Mouse (Mus musculus): Measurements from ENCODE around the gene Hopx. TPM values are rescaled to one million over a fixed set of nuclear protein-coding genes. Genes with fewer than 3 reads are reported as not detected.

Gene Hopx
- polyA plus RNA-seq, 1 experiment from 2014 or later = 5.5 TPM

- H3K4me1 ChIP-seq = no peaks in the 10 kb centered on the region
- no peak for ATAC-seq (ENCODE audit: insufficient number of reproducible peaks, low FRiP score, low TSS enrichment, low read depth)
- H3K27me3 ChIP-seq = no peaks in the 10 kb centered on the region
- H3K9ac ChIP-seq = no peak overlapping the region
- H3K4me2 ChIP-seq = no peak overlapping the region
- no peak overlapping the region for H3K27ac ChIP-seq
- no peaks in the 10 kb centered on the region for H3K36me3 ChIP-seq
- H3K9me3 ChIP-seq = no peaks in the 10 kb centered on the region
- 74% methylated on average over 16 of the region's 16 CpGs for WGBS
- no peak overlapping the region for H3K4me3 ChIP-seq
These were observed 15.5 kb upstream of the Hopx start for GRCm38 (mm10) chr5:77130310-77131020.

GRCm38 (mm10) chr5:77129907-77130306 lies 15.0 kb upstream of the Hopx start:
- Histone ChIP-seq H3K36me3 (no peaks in the 10 kb centered on the region), H3K4me3 (no peak overlapping the region), H3K27ac (no peak overlapping the region), H3K9me3 (no peaks in the 10 kb centered on the region), H3K9ac (no peak overlapping the region), H3K4me1 (peaks cover under 1% of the 10 kb centered on the region; the same call in 1 of the 2 replicates), H3K27me3 (no peaks in the 10 kb centered on the region), H3K4me2 (no peak overlapping the region)
- WGBS = 79% methylated on average over 2 of the region's 2 CpGs
- no peak for ATAC-seq (ENCODE audit: insufficient number of reproducible peaks, low FRiP score, low TSS enrichment, low read depth)

- peaks cover 7% of the 10 kb centered on the region; the same call in 1 of the 2 replicates for H3K4me1 ChIP-seq
- H3K4me3 ChIP-seq = no peak overlapping the region
- 80% methylated on average over 4 of the region's 4 CpGs for WGBS
- no peaks in the 10 kb centered on the region for H3K9me3 ChIP-seq
- H3K36me3 ChIP-seq = no peaks in the 10 kb centered on the region
- no peaks in the 10 kb centered on the region for H3K27me3 ChIP-seq
- no peak overlapping the region for H3K9ac ChIP-seq
- no peak overlapping the region for H3K4me2 ChIP-seq
- ATAC-seq (ENCODE audit: insufficient number of reproducible peaks, low FRiP score, low TSS enrichment, low read depth) = no peak
- no peak overlapping the region for H3K27ac ChIP-seq
These were observed 13.9 kb upstream of the Hopx start for GRCm38 (mm10) chr5:77128854-77129253.

GRCm38 (mm10) chr5:77126415-77126968 lies 11.6 kb upstream of the Hopx start:
- Histone ChIP-seq H3K4me2 (no peak overlapping the region), H3K4me1 (peaks cover 24% of the 10 kb centered on the region), H3K27ac (no peak overlapping the region), H3K9me3 (no peaks in the 10 kb centered on the region), H3K4me3 (no peak overlapping the region), H3K9ac (no peak overlapping the region), H3K27me3 (no peaks in the 10 kb centered on the region), H3K36me3 (no peaks in the 10 kb centered on the region)
- no peak for ATAC-seq (ENCODE audit: insufficient number of reproducible peaks, low FRiP score, low TSS enrichment, low read depth)
- WGBS = 90% methylated on average over 3 of the region's 3 CpGs

GRCm38 (mm10) chr5:77124817-77125283 lies 9.9 kb upstream of the Hopx start:
- Histone ChIP-seq H3K27ac (peak overlapping the region; percentile 72; the same call in 1 of the 2 replicates), H3K27me3 (no peaks in the 10 kb centered on the region), H3K4me3 (no peak overlapping the region), H3K9me3 (no peaks in the 10 kb centered on the region), H3K36me3 (no peaks in the 10 kb centered on the region), H3K9ac (no peak overlapping the region), H3K4me1 (peaks cover 24% of the 10 kb centered on the region), H3K4me2 (no peak overlapping the region)
- WGBS = 45% methylated on average over 4 of the region's 4 CpGs
- no peak for ATAC-seq (ENCODE audit: insufficient number of reproducible peaks, low FRiP score, low TSS enrichment, low read depth)

- H3K27ac ChIP-seq = peak overlapping the region; percentile 72; the same call in 1 of the 2 replicates
- no peaks in the 10 kb centered on the region for H3K27me3 ChIP-seq
- no peak overlapping the region for H3K9ac ChIP-seq
- H3K4me3 ChIP-seq = no peak overlapping the region
- WGBS = 49% methylated on average over 4 of the region's 4 CpGs
- H3K9me3 ChIP-seq = no peaks in the 10 kb centered on the region
- ATAC-seq (ENCODE audit: insufficient number of reproducible peaks, low FRiP score, low TSS enrichment, low read depth) = no peak
- H3K36me3 ChIP-seq = no peaks in the 10 kb centered on the region
- H3K4me2 ChIP-seq = no peak overlapping the region
- peaks cover 24% of the 10 kb centered on the region for H3K4me1 ChIP-seq
These were observed 9.2 kb upstream of the Hopx start for GRCm38 (mm10) chr5:77124165-77124564.

GRCm38 (mm10) chr5:77123597-77123996 lies 8.7 kb upstream of the Hopx start:
- no peaks in the 10 kb centered on the region for H3K36me3 ChIP-seq
- no peak for ATAC-seq (ENCODE audit: insufficient number of reproducible peaks, low FRiP score, low TSS enrichment, low read depth)
- no peak overlapping the region for H3K4me3 ChIP-seq
- WGBS = 52% methylated on average over 9 of the region's 9 CpGs
- no peak overlapping the region for H3K9ac ChIP-seq
- H3K4me2 ChIP-seq = no peak overlapping the region
- peaks cover 24% of the 10 kb centered on the region for H3K4me1 ChIP-seq
- no peaks in the 10 kb centered on the region for H3K9me3 ChIP-seq
- H3K27me3 ChIP-seq = no peaks in the 10 kb centered on the region
- H3K27ac ChIP-seq = peak overlapping the region; percentile 38; the same call in 1 of the 2 replicates

GRCm38 (mm10) chr5:77122254-77123192 lies 7.6 kb upstream of the Hopx start:
- no peaks in the 10 kb centered on the region for H3K27me3 ChIP-seq
- H3K4me2 ChIP-seq = no peak overlapping the region
- peak overlapping the region; percentile 67 for H3K27ac ChIP-seq
- H3K36me3 ChIP-seq = no peaks in the 10 kb centered on the region
- H3K4me3 ChIP-seq = no peak overlapping the region
- H3K9me3 ChIP-seq = no peaks in the 10 kb centered on the region
- no peak overlapping the region for H3K9ac ChIP-seq
- no peak for ATAC-seq (ENCODE audit: insufficient number of reproducible peaks, low FRiP score, low TSS enrichment, low read depth)
- WGBS = 22% methylated on average over 20 of the region's 20 CpGs
- peaks cover 24% of the 10 kb centered on the region for H3K4me1 ChIP-seq

GRCm38 (mm10) chr5:77120701-77121100 lies 5.8 kb upstream of the Hopx start:
- no peaks in the 10 kb centered on the region for H3K9me3 ChIP-seq
- ATAC-seq (ENCODE audit: insufficient number of reproducible peaks, low FRiP score, low TSS enrichment, low read depth) = no peak
- no peaks in the 10 kb centered on the region for H3K36me3 ChIP-seq
- H3K9ac ChIP-seq = no peak overlapping the region
- 85% methylated on average over 7 of the region's 7 CpGs for WGBS
- H3K27me3 ChIP-seq = no peaks in the 10 kb centered on the region
- peaks cover 28% of the 10 kb centered on the region for H3K4me1 ChIP-seq
- H3K4me2 ChIP-seq = no peak overlapping the region
- no peak overlapping the region for H3K27ac ChIP-seq
- H3K4me3 ChIP-seq = no peak overlapping the region

GRCm38 (mm10) chr5:77119475-77120422 lies 4.8 kb upstream of the Hopx start:
- no peaks in the 10 kb centered on the region for H3K36me3 ChIP-seq
- H3K4me3 ChIP-seq = no peak overlapping the region
- no peaks in the 10 kb centered on the region for H3K9me3 ChIP-seq
- peaks cover 35% of the 10 kb centered on the region for H3K4me1 ChIP-seq
- no peak overlapping the region for H3K4me2 ChIP-seq
- H3K27me3 ChIP-seq = no peaks in the 10 kb centered on the region
- ATAC-seq (ENCODE audit: insufficient number of reproducible peaks, low FRiP score, low TSS enrichment, low read depth) = no peak
- no peak overlapping the region for H3K9ac ChIP-seq
- 77% methylated on average over 19 of the region's 19 CpGs for WGBS
- 0 out of 2 replicates have a peak overlapping the region, but pooled peaks have one; percentile 33 for H3K27ac ChIP-seq

GRCm38 (mm10) chr5:77115732-77116131 lies 811 bp upstream of the Hopx start:
- peaks cover 17% of the 10 kb centered on the region for H3K4me1 ChIP-seq
- H3K4me2 ChIP-seq = no peak overlapping the region
- H3K27me3 ChIP-seq = no peaks in the 10 kb centered on the region
- no peaks in the 10 kb centered on the region for H3K36me3 ChIP-seq
- no peak overlapping the region for H3K4me3 ChIP-seq
- no peak for ATAC-seq (ENCODE audit: insufficient number of reproducible peaks, low FRiP score, low TSS enrichment, low read depth)
- H3K9me3 ChIP-seq = no peaks in the 10 kb centered on the region
- no peak overlapping the region for H3K9ac ChIP-seq
- 78% methylated on average over 9 of the region's 9 CpGs for WGBS
- H3K27ac ChIP-seq = no peak overlapping the region

Measured in limb, embryonic 15.5 days (tissue).